Mouse (Mus musculus) liver, adult 2 months (tissue): ENCODE measurements around the gene Sit1.

ENCODE experiments used
- CTCF ChIP-seq: fragments of 200-500 bp; IDR thresholded peaks from 2 replicates; pipeline ENCODE4 v1.5.1; 2011; ENCODE audit warnings: low read depth, low read length, control low read depth
- POLR2A ChIP-seq: fragments of 200-500 bp; IDR thresholded peaks from 2 replicates; pipeline ENCODE4 v1.6.1; 2011; ENCODE audit warnings: low read length, control low read depth; ENCODE audit not compliant: insufficient read depth; ENCODE audit errors: extremely low read depth

- TF ChIP-seq CTCF (no peak), POLR2A (no peak)
Measured at GRCm38 (mm10) chr4:43463102-43463501, 20.4 kb downstream of the Sit1 start.
